Mouse (Mus musculus) kidney, adult 2 months (tissue): ENCODE data around the gene Per3.

Experiments used
- CTCF ChIP-seq: fragments of 200-500 bp; conservative IDR thresholded peaks from 2 replicates; pipeline ENCODE4 v1.5.1; 2011; ENCODE audit warnings: low read depth, mild to moderate bottlenecking, control low read depth, low read length, moderate library complexity, mixed read lengths; ENCODE audit not compliant: insufficient read depth, insufficient read length
- POLR2A ChIP-seq: fragments of 200-500 bp; IDR thresholded peaks from one replicate; pipeline ENCODE4 v1.6.1; 2011; ENCODE audit warnings: low read depth, low read length, control low read depth

DNA sequence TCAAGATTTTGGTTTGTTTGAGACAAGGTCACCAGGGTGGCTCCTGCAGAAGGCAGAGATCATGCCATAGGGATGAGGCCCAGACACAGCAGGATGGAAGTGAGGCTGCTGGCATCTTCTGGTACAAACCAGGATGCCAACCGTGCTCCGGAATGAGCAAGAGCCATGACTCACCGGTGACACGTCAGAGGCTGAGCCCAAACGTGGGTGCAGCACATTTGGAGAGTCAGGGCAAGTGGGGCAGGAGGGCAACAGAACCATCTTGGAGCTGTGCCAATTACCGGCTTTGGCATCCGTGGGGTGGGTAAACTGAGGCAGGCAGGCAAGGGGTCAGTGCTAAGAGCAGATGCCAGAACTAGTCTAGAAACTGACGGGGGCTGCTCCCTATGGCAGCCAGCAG is 71.2 kb downstream of the Per3 start:
- TF ChIP-seq CTCF, result no peak
- TF ChIP-seq POLR2A, result no peak
